Mouse (Mus musculus): ENCODE measurements around the gene Zc3h4.

Gene Zc3h4

GRCm38 (mm10) chr7:16401991-16402431 lies 1.3 kb downstream of the Zc3h4 start:
- DNase-seq, result peak; percentile 27

DNA sequence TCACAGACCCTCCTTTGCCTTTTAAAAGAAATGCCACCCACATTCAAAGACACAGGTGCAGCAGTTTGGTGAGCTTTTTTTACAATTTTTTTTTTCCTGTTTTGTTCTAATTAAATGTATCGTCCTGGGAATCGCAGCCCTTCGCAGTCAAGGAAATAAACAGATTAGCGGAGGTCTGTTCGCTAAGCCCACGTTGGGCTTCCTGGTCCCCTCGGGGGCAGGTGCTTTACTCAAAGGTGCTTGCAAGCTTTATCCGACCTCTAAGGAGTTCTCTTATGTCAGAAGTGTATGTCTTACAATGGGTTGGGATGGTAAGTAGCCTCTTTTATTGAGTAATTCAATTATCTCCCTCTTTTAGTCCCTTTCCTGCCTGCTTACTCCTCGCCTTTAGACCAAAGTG lies 1.7 kb downstream of the Zc3h4 start:
- no peak for DNase-seq

- no peak for DNase-seq
Observed at GRCm38 (mm10) chr7:16402968-16403948, 2.5 kb downstream of the Zc3h4 start.

DNA sequence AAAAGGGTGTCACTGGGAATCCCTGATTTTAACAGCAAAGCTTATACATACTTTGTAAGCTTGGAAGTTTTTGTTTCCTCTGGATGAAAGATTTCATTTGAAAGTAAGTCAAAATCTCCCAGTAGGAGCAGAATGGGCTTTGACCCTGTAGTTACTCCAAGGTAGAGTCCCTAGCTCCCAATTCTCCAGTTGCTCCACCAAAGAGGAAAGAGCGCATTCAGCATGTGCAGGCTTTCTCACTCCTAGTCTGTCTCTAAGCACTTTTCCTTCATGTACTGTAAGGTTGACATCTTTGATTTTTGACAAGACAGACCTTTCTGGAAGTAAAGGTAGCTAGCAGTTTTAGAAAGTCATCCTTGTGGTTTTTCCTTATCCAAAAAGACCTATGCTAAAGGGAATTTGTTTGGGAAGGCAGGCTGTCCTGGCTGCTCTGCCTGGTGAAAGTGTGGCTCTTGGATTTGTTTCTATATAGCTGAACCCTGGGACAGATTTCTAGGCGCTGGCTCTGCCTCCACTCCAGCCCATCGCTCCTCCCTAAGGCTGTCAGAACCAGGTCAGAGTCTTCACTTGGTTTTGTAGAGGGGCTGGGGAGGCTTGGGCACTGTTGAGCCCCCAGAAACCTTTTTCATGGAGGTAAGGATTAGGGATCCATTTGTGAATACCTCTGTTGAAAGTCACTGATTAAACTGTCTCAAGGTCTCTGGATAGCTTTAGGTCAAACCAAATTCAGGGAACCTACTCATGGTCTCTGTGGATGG lies 3.8 kb downstream of the Zc3h4 start:
- DNase-seq, result no peak

DNA sequence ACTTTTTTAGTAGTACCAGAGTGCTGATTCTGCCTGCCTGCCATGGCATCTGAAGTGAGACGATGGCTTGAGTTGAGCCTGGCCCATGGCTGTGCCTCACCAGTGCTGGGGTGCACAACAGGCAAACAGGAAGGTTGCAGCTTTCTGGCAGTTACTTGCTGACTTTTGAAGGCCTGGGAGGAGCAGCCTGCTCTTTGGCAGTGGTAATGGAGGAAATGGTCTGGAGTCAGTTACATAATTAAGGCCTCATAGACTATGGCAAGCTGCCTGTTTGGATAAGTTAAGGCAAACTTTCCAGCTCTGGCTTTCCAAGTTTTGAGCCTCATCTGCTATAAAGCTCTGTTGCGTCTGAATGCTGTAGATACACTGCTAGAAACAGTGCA lies 4.4 kb downstream of the Zc3h4 start:
- no peak for DNase-seq

- DNase-seq, result no peak
Observed at GRCm38 (mm10) chr7:16405516-16406351, 5.0 kb downstream of the Zc3h4 start.

- DNase-seq, result no peak
Observed at GRCm38 (mm10) chr7:16406978-16407377, 6.3 kb downstream of the Zc3h4 start.

- DNase-seq, result no peak
Observed at GRCm38 (mm10) chr7:16411100-16411499, 10.4 kb downstream of the Zc3h4 start.

DNA sequence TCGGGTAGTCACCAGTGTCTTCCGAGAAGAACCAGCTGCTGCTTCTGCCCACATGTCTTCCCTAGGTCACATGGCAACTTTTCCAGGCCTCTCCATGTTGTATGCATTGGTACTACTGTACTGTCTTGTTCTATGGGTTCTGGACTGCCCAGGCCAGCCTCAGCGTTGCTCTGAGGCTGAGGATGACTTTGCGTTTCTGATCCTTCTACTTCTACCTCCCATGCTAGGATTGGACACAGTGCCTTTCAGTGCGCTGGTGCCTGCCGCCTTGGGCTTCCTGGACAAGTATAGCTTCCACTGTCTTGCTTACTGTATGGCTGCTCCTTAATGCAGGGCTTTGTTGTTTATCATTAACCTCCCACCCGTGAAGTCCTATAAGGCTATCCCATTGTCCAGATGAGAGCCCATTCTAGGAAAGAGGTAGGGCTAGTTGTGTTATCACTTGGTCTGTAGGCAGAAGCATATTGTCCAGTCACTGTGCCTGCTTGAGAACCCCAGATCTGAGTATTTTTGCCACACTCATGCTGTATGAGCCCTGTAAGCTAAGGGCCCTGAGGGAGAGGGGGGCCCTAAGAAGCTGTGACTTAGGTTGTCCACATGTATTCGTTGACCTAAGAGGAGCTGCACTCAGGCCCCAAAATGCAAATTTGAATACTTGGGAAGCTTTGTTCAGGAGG lies 11.6 kb downstream of the Zc3h4 start:
- no peak for DNase-seq

DNA sequence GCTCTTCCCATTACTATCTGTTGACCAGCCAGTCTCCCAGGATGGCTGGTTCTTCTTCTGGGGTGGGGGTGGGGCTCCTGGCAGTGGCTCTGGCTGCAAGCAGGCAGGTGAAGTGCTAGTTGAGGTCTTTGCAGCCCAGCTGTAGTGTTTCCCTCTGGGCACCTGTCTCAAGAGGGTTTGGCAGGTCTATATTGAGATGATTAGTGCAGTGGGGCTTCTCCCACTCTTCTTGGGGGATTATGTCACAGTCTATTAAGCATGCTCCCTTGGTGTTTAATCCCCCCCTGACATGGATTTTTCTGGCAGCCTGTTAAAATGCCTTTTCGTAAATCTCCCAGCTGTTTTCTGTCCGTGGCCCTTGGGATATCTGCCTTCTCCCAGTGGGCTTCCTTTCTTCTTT lies 12.2 kb downstream of the Zc3h4 start:
- no peak for DNase-seq

DNA sequence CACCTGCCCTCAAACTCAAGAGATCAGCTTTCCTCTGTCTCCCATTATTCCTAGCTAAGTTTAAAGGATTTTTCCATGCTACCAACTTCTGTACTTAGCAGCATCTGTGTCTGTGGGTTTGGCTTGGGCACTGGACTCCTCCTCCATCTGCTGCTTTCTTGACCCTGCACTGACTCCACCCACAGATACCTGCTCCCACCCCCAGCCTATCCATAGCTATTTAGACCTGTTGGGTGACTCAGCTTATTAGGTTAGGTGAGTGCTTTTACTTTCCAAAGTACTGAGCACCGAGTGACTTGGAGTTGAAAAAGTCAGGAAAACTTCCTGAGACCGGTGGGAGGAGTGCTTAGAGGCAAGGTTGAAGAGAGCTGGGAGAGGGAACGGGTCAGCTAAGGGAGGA lies 14.7 kb downstream of the Zc3h4 start:
- DNase-seq, result no peak

GRCm38 (mm10) chr7:16417141-16417771 lies 16.5 kb downstream of the Zc3h4 start:
- DNase-seq, result no peak

- no peak for DNase-seq
Observed at GRCm38 (mm10) chr7:16418713-16419112, 18.0 kb downstream of the Zc3h4 start.

- DNase-seq, result no peak
Observed at GRCm38 (mm10) chr7:16420493-16421118, 19.9 kb downstream of the Zc3h4 start.

DNA sequence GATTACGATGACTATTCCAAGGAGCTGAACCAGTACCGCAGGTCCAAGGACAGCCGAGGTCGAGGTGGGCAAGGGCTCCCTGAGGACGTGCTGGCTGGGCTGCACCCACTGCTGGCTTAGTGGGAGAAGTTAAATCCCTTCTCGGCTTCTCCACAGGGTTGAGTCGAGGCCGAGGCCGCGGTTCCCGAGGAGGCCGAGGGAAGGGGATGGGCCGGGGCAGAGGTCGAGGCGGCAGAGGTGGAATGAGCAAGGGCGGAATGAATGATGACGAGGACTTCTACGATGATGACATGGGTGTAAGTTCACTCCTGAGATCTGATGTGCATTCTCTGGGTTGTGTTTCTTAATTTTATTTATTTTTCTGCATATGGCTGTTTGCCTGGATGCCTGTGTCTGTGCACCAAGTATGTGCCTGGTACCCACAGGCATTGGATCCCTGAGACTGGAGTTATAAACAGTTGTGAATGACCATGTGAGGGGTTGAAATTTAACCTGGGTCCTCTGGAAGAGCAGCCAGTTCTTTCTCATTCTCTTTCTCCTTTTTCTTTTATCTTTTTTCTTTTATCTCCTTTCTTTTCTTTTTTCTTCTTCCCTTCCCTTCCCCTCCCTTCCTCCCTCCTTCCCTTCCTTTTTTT lies 21.6 kb downstream of the Zc3h4 start:
- no peak for DNase-seq

- DNase-seq, result no peak
Observed at GRCm38 (mm10) chr7:16423731-16424130, 23.0 kb downstream of the Zc3h4 start.

DNA sequence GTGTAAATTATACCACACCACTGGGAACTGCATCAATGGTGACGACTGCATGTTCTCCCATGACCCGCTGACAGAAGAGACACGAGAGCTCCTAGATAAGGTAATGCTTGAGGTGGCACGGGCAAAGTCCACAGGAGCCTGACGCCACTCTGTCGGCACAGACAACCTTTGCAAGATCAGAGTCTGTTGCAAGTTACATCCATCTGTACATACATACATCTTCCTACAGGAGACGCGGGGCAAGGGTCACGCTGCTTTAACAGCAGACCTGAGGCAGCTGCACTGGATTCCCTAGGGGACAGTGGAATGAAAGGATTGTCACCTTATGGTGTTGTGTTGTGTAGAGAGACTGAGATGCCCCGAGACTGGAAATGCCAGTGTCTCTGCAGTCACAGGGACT lies 25.0 kb downstream of the Zc3h4 start:
- no peak for DNase-seq

DNA sequence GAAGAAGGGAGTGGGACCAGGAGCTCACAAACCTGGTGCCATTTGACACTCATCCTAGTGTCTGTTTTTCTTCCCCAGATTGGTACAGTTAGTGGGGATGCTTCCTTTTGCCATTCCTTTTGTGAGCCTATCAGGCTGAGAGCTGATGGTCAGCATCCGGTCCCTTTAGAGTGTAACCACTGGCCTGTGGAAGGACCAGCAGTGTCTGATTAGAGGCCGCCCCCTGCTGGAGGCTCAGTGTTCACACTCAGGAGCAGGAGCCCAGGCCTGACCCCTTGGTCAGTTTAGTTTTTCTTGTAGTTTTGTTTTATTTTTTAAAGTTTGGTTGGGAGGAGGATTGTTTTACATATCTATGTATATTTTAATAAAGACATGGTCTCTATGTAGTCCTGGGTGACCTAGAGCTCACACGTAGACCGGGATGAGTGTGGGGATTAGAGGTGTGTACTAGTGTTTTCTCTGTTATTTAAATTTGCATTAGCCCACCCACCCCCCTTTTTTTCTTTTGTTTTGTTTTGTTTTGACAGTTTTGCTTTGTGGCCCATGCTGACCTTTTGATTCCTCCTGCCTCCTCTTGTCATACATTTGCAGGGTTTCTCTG lies 25.5 kb downstream of the Zc3h4 start:
- DNase-seq, result peak; percentile 80

GRCm38 (mm10) chr7:16433352-16433971 lies 32.8 kb downstream of the Zc3h4 start:
- no peak for DNase-seq

- no peak for DNase-seq
Observed at GRCm38 (mm10) chr7:16435088-16435487, 34.4 kb downstream of the Zc3h4 start.
